Mouse (Mus musculus): ENCODE data around the gene Bbs9.
"Not testable (repeated sequence)": the region's sequence is repeated elsewhere in the genome, so short reads cannot be mapped to it uniquely, and the experiment has no call there.

Gene Bbs9

GRCm38 (mm10) chr9:22814407-22815092, 339.0 kb downstream of the Bbs9 start:
- DNase-seq: no peak

GRCm38 (mm10) chr9:22815093-22815458, 339.6 kb downstream of the Bbs9 start:
- DNase-seq: no peak

- no peak for DNase-seq
Observed at GRCm38 (mm10) chr9:22819539-22819938, 344.0 kb downstream of the Bbs9 start.

GRCm38 (mm10) chr9:22820646-22821185, 345.2 kb downstream of the Bbs9 start:
- no peak for DNase-seq

- DNase-seq: no peak
Observed at GRCm38 (mm10) chr9:22822770-22823169, 347.3 kb downstream of the Bbs9 start.

GRCm38 (mm10) chr9:22823856-22824255, 348.3 kb downstream of the Bbs9 start:
- no peak for DNase-seq

GRCm38 (mm10) chr9:22824910-22825309, 349.4 kb downstream of the Bbs9 start:
- no peak for DNase-seq

- no peak for DNase-seq
Observed at GRCm38 (mm10) chr9:22826571-22826990, 351.1 kb downstream of the Bbs9 start.

GRCm38 (mm10) chr9:22827176-22827770, 351.8 kb downstream of the Bbs9 start:
- peak; percentile 54 for DNase-seq

- no peak for DNase-seq
Observed at GRCm38 (mm10) chr9:22829212-22829960, 353.9 kb downstream of the Bbs9 start.

GRCm38 (mm10) chr9:22834994-22835512, 359.5 kb downstream of the Bbs9 start:
- no peak for DNase-seq

GRCm38 (mm10) chr9:22837000-22837399, 361.5 kb downstream of the Bbs9 start:
- DNase-seq: no peak

GRCm38 (mm10) chr9:22837702-22838210, 362.2 kb downstream of the Bbs9 start:
- no peak for DNase-seq

- DNase-seq: no peak
Observed at GRCm38 (mm10) chr9:22846048-22846447, 370.5 kb downstream of the Bbs9 start.

GRCm38 (mm10) chr9:22846783-22847182, 371.3 kb downstream of the Bbs9 start:
- no peak for DNase-seq

- no peak for DNase-seq
Observed at GRCm38 (mm10) chr9:22848800-22849199, 373.3 kb downstream of the Bbs9 start.

- no peak for DNase-seq
Observed at GRCm38 (mm10) chr9:22849212-22849611, 373.7 kb downstream of the Bbs9 start.

GRCm38 (mm10) chr9:22869147-22869546, 393.6 kb downstream of the Bbs9 start:
- DNase-seq: not testable (repeated sequence)

GRCm38 (mm10) chr9:22870661-22871060, 395.1 kb downstream of the Bbs9 start:
- no peak for DNase-seq

- peak; percentile 94 for DNase-seq
Observed at GRCm38 (mm10) chr9:22875231-22875630, 399.7 kb downstream of the Bbs9 start.

GRCm38 (mm10) chr9:22879266-22879665, 403.8 kb downstream of the Bbs9 start:
- DNase-seq: no peak

- no peak for DNase-seq
Observed at GRCm38 (mm10) chr9:22886351-22886750, 410.8 kb downstream of the Bbs9 start.

GRCm38 (mm10) chr9:22905434-22905833, 429.9 kb downstream of the Bbs9 start:
- no peak for DNase-seq
